Mouse (Mus musculus) CH12.LX (cell line): ENCODE data around the gene Wsb2. TPM values are rescaled to one million over a fixed set of nuclear protein-coding genes. Genes with fewer than 3 reads are reported as not detected.

Experiments
- DNase-seq: peaks from one replicate; pipeline ENCODE4 v3.0.0-alpha.2; 2013; ENCODE audit errors: extremely low read depth
- H3K27ac ChIP-seq: 2 replicates; pipeline ENCODE4 v1.5.1; 2012; ENCODE audit warnings: low read depth, mild to moderate bottlenecking, control low read depth, moderate library complexity; ENCODE audit not compliant: insufficient read depth
- H3K27me3 ChIP-seq: replicated peaks from 2 replicates; pipeline ENCODE3; 2012; ENCODE audit warnings: inconsistent platforms
- H3K36me3 ChIP-seq, 2 experiments: replicated peaks in 1 of 2; 2 replicates each; pipeline versions ENCODE3 to v1.6.1; 2012; ENCODE audit warnings: inconsistent platforms in 1 of 2, low read length in 1 of 2, mild to moderate bottlenecking in 1 of 2, mixed read lengths in 1 of 2, moderate library complexity in 1 of 2; ENCODE audit not compliant: control insufficient read depth in 1 of 2, insufficient read depth in 1 of 2
- H3K4me1 ChIP-seq, 2 experiments: 2 replicates each; pipeline ENCODE4 v1.6.1; 2012; ENCODE audit warnings: inconsistent platforms in 1 of 2, moderate library complexity in 1 of 2; ENCODE audit not compliant: insufficient read depth in 2 of 2, control insufficient read depth in 1 of 2
- H3K4me2 ChIP-seq: 2 replicates; pipeline ENCODE4 v1.6.1; 2012; ENCODE audit warnings: low read depth, mild to moderate bottlenecking, control low read depth; ENCODE audit not compliant: poor library complexity, insufficient read depth, severe bottlenecking
- H3K4me3 ChIP-seq, 3 experiments: fragments of 150-350 bp in 1 of 3; sonication (generic) in 1 of 3; replicated peaks in 1 of 3; 2 replicates each; pipeline versions ENCODE3 to v1.5.1; 2011 to 2012; ENCODE audit warnings: low read depth in 2 of 3, low read length in 2 of 3, mild to moderate bottlenecking in 2 of 3, moderate library complexity in 2 of 3, control low read depth in 1 of 3, improper control_type of control experiment in 1 of 3, inconsistent platforms in 1 of 3, mixed read lengths in 1 of 3; ENCODE audit not compliant: poor library complexity in 1 of 3
- H3K79me2 ChIP-seq: replicated peaks from 2 replicates; pipeline ENCODE4 v1.6.1; 2012; ENCODE audit warnings: mild to moderate bottlenecking, moderate library complexity; ENCODE audit not compliant: control insufficient read depth, poor library complexity, insufficient read depth, severe bottlenecking; ENCODE audit errors: extremely low read depth
- H3K9ac ChIP-seq: 2 replicates; pipeline ENCODE4 v1.6.1; 2012; ENCODE audit warnings: low read depth, mild to moderate bottlenecking, control low read depth, moderate library complexity; ENCODE audit not compliant: insufficient read depth
- H3K9me3 ChIP-seq: replicated peaks from 2 replicates; pipeline ENCODE3; 2012; ENCODE audit warnings: low read length, inconsistent platforms, mixed read lengths
- CHD1 ChIP-seq: IDR thresholded peaks from 2 replicates; pipeline ENCODE4 v1.6.1; 2012; ENCODE audit warnings: low read depth, low read length, improper control_type of control experiment, inconsistent platforms
- CHD2 ChIP-seq: IDR thresholded peaks from 2 replicates; pipeline ENCODE4 v1.6.1; 2011; ENCODE audit warnings: low read length, improper control_type of control experiment
- CTCF ChIP-seq, 2 experiments: IDR thresholded peaks in 1 of 2; conservative IDR thresholded peaks in 1 of 2; 2 replicates each; pipeline ENCODE4 v1.5.1; 2011 to 2012; ENCODE audit warnings: low read depth in 2 of 2, low read length in 2 of 2, improper control_type of control experiment in 1 of 2, inconsistent platforms in 1 of 2, mild to moderate bottlenecking in 1 of 2, moderate library complexity in 1 of 2
- E2F4 ChIP-seq: IDR thresholded peaks from 2 replicates; pipeline ENCODE4 v1.6.1; 2011; ENCODE audit warnings: low read depth, low read length, improper control_type of control experiment; ENCODE audit not compliant: insufficient replicate concordance
- EP300 ChIP-seq: IDR thresholded peaks from 2 replicates; pipeline ENCODE4 v1.6.1; 2011; ENCODE audit warnings: low read length, improper control_type of control experiment
- ETS1 ChIP-seq: conservative IDR thresholded peaks from 2 replicates; pipeline ENCODE4 v1.6.1; 2012; ENCODE audit warnings: low read depth, mild to moderate bottlenecking, inconsistent platforms, low read length, improper control_type of control experiment, moderate library complexity
- GABPA ChIP-seq: IDR thresholded peaks from 2 replicates; pipeline ENCODE4 v1.6.1; 2012; ENCODE audit warnings: low read depth, low read length, improper control_type of control experiment, inconsistent platforms; ENCODE audit not compliant: insufficient replicate concordance
- IRF4 ChIP-seq: IDR thresholded peaks from 2 replicates; pipeline ENCODE4 v1.6.1; 2014; ENCODE audit warnings: low read depth, mild to moderate bottlenecking, inconsistent platforms, low read length, improper control_type of control experiment
- JUN ChIP-seq: IDR thresholded peaks from 2 replicates; pipeline ENCODE4 v1.6.1; 2011; ENCODE audit warnings: low read depth, mild to moderate bottlenecking, low read length, improper control_type of control experiment, moderate library complexity; ENCODE audit not compliant: insufficient read depth
- KAT2A ChIP-seq: IDR thresholded peaks from 2 replicates; pipeline ENCODE4 v1.6.1; 2012; ENCODE audit warnings: low read length, improper control_type of control experiment, inconsistent platforms; ENCODE audit not compliant: insufficient replicate concordance
- MAFK ChIP-seq: IDR thresholded peaks from 2 replicates; pipeline ENCODE4 v1.6.1; 2011; ENCODE audit warnings: low read length, improper control_type of control experiment; ENCODE audit not compliant: insufficient replicate concordance
- MEF2A ChIP-seq: IDR thresholded peaks from 2 replicates; pipeline ENCODE4 v1.6.1; 2014; ENCODE audit warnings: low read depth, mild to moderate bottlenecking, inconsistent platforms, low read length, improper control_type of control experiment, borderline replicate concordance
- MXI1 ChIP-seq: IDR thresholded peaks from 2 replicates; pipeline ENCODE4 v1.6.1; 2011; ENCODE audit warnings: mild to moderate bottlenecking, low read depth, low read length, improper control_type of control experiment
- MYC ChIP-seq: IDR thresholded peaks from 2 replicates; pipeline ENCODE4 v1.6.1; 2011; ENCODE audit warnings: low read depth, mild to moderate bottlenecking, improper control_type of control experiment, low read length
- NELFE ChIP-seq: IDR thresholded peaks from 2 replicates; pipeline ENCODE4 v1.6.1; 2011; ENCODE audit warnings: low read depth, low read length, improper control_type of control experiment
- POLR2AphosphoS2 ChIP-seq: IDR thresholded peaks from 2 replicates; pipeline ENCODE4 v1.6.1; 2011; ENCODE audit warnings: low read depth, low read length, improper control_type of control experiment
- TBP ChIP-seq: conservative IDR thresholded peaks from 2 replicates; pipeline ENCODE4 v1.6.1; 2011; ENCODE audit warnings: low read depth, low read length, improper control_type of control experiment
- TCF12 ChIP-seq: IDR thresholded peaks from 2 replicates; pipeline ENCODE4 v1.6.1; 2014; ENCODE audit warnings: low read depth, mild to moderate bottlenecking, inconsistent platforms, low read length, improper control_type of control experiment
- USF1 ChIP-seq: IDR thresholded peaks from 2 replicates; pipeline ENCODE4 v1.6.1; 2014; ENCODE audit warnings: low read depth, mild to moderate bottlenecking, inconsistent platforms, low read length, improper control_type of control experiment
- ZC3H11A ChIP-seq: IDR thresholded peaks from 2 replicates; pipeline ENCODE4 v1.6.1; 2012; ENCODE audit warnings: low read depth, mild to moderate bottlenecking, inconsistent platforms, low read length, improper control_type of control experiment
- ZKSCAN1 ChIP-seq: IDR thresholded peaks from 2 replicates; pipeline ENCODE4 v1.6.1; 2012; ENCODE audit warnings: low read depth, inconsistent platforms, low read length, improper control_type of control experiment, borderline replicate concordance
- dilution Hi-C: fragments of 300-500 bp; cut with MboI; formaldehyde crosslinking; loops from 2 replicates; pipeline ENCODE4 v1.14.3; 2020; ENCODE audit warnings: low sequenced_read_pairs; ENCODE audit not compliant: extremely low pct_unique_long_range_greater_than_20kb, extremely low pct_ligation_motif_present
- in situ Hi-C: fragments of 300-500 bp; cut with MboI; formaldehyde crosslinking; loops from 3 replicates; pipeline ENCODE4 v1.14.3; 2019; ENCODE audit warnings: low sequenced_read_pairs, low pct_ligation_motif_present, low pct_unique_long_range_greater_than_20kb, mixed read lengths
- polyA plus RNA-seq: library from polyadenylated mRNA; unstranded; fragments of >175 nt; gene quantifications from 2 replicates; pipeline ENCODE4 v1.2.1, GENCODE M21; 2012; ENCODE audit warnings: low read depth; ENCODE audit not compliant: insufficient read length
- total RNA-seq, 2 experiments: library from RNA; depleted of rRNA; stranded (reverse); fragments of 300-350 nt in 1 of 2; fragments of >200 nt in 1 of 2; gene quantifications; 2 replicates each; pipeline ENCODE4 v1.2.3; 2012 to 2014

The Wsb2 gene
- total and polyA plus RNA-seq, 3 experiments, result 36.1 to 44.2 (median 41.7) TPM

DNA sequence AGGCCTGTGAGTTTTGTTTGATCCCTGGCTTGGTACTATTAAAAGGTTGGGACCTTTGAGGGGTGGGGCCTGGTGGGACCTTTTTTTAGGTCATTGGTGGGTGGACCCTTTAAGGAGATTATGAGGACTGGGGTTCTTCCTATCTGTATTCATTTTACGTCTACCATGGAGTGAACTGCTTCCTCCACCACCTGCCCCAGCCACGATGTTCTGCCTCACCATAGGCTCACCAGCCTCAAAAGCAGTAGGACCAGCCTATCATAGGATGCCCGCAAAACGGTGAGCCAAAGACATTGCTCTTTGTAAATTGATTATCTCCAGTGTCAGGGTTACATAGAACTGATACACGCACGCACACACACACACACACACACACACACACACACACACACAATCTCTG lies 40.3 kb downstream of the Wsb2 start:
- Histone ChIP-seq H3K4me1 (peaks cover 13 to 26% of the 10 kb centered on the region in 2 experiments), H3K79me2 (no peaks in the 10 kb centered on the region), H3K4me2 (no peak overlapping the region), H3K27me3 (no peaks in the 10 kb centered on the region), H3K27ac (no peak overlapping the region), H3K9ac (no peak overlapping the region), H3K4me3 (no peak overlapping the region), H3K36me3 (no peaks in the 10 kb centered on the region), H3K9me3 (peaks cover 19% of the 10 kb centered on the region)
- dilution Hi-C loops, result no loop called here
- no peak for DNase-seq
- in situ Hi-C loops, result no loop called here
- TF ChIP-seq ETS1 (no peak), TBP (no peak), ZC3H11A (no peak)

DNA sequence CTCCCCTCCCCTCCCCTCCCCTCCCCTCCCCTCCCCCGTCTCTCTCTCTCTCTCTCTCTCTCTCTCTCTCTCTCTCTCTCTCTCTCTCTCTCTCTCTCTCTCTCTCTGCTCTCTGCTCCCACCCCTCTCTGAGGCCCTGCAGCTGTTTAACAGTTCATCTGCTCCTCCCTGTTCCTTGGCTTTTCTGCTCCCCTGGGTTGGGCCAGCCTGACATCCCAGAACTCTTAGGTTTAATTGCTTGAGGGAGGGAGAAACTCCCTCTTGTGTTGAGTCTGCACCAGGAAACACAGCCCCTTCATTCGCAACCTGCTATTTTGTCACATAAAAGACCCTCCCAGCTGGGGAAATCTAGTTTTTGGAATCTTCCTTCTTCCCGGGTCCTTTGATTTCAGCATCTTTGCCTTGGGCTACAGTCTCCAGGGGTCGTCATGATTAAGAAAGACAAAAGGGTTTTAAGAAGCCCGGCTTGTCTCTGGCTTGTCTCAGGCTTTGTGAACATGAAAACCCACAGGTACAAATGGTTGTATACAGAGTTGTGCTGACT lies 41.0 kb downstream of the Wsb2 start:
- no peak overlapping the region for H3K9ac ChIP-seq
- H3K79me2 ChIP-seq, result no peaks in the 10 kb centered on the region
- in situ Hi-C loops (no loop called here), dilution Hi-C loops (no loop called here)
- no peak overlapping the region for H3K4me2 ChIP-seq
- no peak overlapping the region for H3K4me3 ChIP-seq
- no peaks in the 10 kb centered on the region for H3K27me3 ChIP-seq
- peaks cover 13% of the 10 kb centered on the region for H3K9me3 ChIP-seq
- peaks cover 13 to 26% of the 10 kb centered on the region in 2 experiments for H3K4me1 ChIP-seq
- no peak for DNase-seq
- TF ChIP-seq CTCF (conservative IDR thresholded peaks at IDR 0.05 in 1 of 2, IDR thresholded peaks at IDR 0.05 in 1 of 2; ENCODE audit: low read depth in 2 of 2, low read length in 2 of 2), result no peak
- no peaks in the 10 kb centered on the region for H3K36me3 ChIP-seq
- H3K27ac ChIP-seq, result no peak overlapping the region

DNA sequence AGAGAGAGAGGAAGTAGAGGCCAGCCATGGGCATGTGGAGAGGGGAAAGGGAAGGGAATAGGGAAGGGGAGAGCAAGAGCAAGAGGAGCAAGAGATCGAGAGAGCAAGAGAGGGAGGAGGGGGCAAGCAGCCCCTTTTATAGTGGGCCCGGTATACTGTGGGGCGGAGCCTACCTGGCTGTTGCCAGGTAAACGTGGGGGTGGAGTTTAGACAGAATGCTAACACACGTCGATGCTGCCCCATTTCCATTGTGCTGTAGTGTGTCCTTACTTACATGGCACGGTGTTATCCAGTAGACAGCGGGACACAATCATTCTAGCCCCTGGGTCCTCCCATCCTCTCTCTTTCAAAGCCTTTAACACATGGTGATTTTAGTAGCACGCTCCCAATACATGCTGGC lies 42.2 kb downstream of the Wsb2 start:
- peaks cover 13 to 26% of the 10 kb centered on the region in 2 experiments for H3K4me1 ChIP-seq
- H3K27me3 ChIP-seq, result no peaks in the 10 kb centered on the region
- no peak overlapping the region for H3K4me3 ChIP-seq
- no peak for TF ChIP-seq MYC
- no peak for TF ChIP-seq ETS1
- TF ChIP-seq POLR2AphosphoS2, result no peak
- TF ChIP-seq CTCF (conservative IDR thresholded peaks at IDR 0.05 in 1 of 2, IDR thresholded peaks at IDR 0.05 in 1 of 2; ENCODE audit: low read depth in 2 of 2, low read length in 2 of 2), result no peak
- TF ChIP-seq MEF2A, result no peak
- no peak for TF ChIP-seq EP300
- no peak for TF ChIP-seq KAT2A
- TF ChIP-seq MAFK, result no peak
- TF ChIP-seq TCF12, result no peak
- TF ChIP-seq GABPA, result no peak
- TF ChIP-seq NELFE, result no peak
- no peak for TF ChIP-seq JUN
- TF ChIP-seq E2F4, result no peak
- no peak for TF ChIP-seq MXI1
- no peak for TF ChIP-seq IRF4
- no peak for TF ChIP-seq USF1
- TF ChIP-seq ZKSCAN1, result no peak
- no peak for TF ChIP-seq ZC3H11A
- TF ChIP-seq CHD2, result no peak
- TF ChIP-seq CHD1, result no peak
- no peaks in the 10 kb centered on the region for H3K79me2 ChIP-seq
- peaks cover 6% of the 10 kb centered on the region for H3K9me3 ChIP-seq
- dilution Hi-C loops, result no loop called here
- no peak for DNase-seq
- no peak overlapping the region for H3K4me2 ChIP-seq
- no peak overlapping the region for H3K9ac ChIP-seq
- H3K36me3 ChIP-seq, result no peaks in the 10 kb centered on the region
- no peak overlapping the region for H3K27ac ChIP-seq
- in situ Hi-C loops, result no loop called here
